Mouse (Mus musculus) MEL (cell line): Measurements from ENCODE around the gene Trim26. TPM values are rescaled to one million over a fixed set of nuclear protein-coding genes. Genes with fewer than 3 reads are reported as not detected.

Source experiments
- DNase-seq: peaks from one replicate; pipeline ENCODE4 v3.0.0; 2011; ENCODE audit warnings: low read depth, low spot score
- H3K27ac ChIP-seq: 2 replicates; pipeline ENCODE4 v1.5.1; 2012; ENCODE audit warnings: low read depth, mild to moderate bottlenecking, control low read depth, low read length, moderate library complexity; ENCODE audit not compliant: control insufficient read depth
- H3K27me3 ChIP-seq, 2 experiments: fragments of 150-350 bp in 1 of 2; sonication (generic) in 1 of 2; 2 replicates each; pipeline ENCODE4 v1.6.1; 2012; ENCODE audit warnings: low read length in 2 of 2, mild to moderate bottlenecking in 2 of 2, improper control_type of control experiment in 1 of 2, moderate library complexity in 1 of 2; ENCODE audit not compliant: insufficient read depth in 2 of 2, control insufficient read depth in 1 of 2
- H3K36me3 ChIP-seq, 2 experiments: 2 replicates each; pipeline ENCODE4 v1.6.1; 2012 to 2014; ENCODE audit warnings: low read length in 2 of 2, improper control_type of control experiment in 1 of 2, inconsistent platforms in 1 of 2, mild to moderate bottlenecking in 1 of 2; ENCODE audit not compliant: insufficient read depth in 2 of 2, control insufficient read depth in 1 of 2
- H3K4me1 ChIP-seq, 2 experiments: fragments of 150-350 bp in 1 of 2; sonication (generic) in 1 of 2; 2 replicates each; pipeline ENCODE4 v1.6.1; 2012; ENCODE audit warnings: low read length in 2 of 2, improper control_type of control experiment in 1 of 2, mild to moderate bottlenecking in 1 of 2; ENCODE audit not compliant: insufficient read depth in 2 of 2, control insufficient read depth in 1 of 2
- H3K4me3 ChIP-seq, 2 experiments: fragments of 150-350 bp in 1 of 2; sonication (generic) in 1 of 2; 2 replicates each; pipeline ENCODE4 v1.5.1; 2012; ENCODE audit warnings: low read depth in 2 of 2, low read length in 2 of 2, mild to moderate bottlenecking in 2 of 2, moderate library complexity in 2 of 2, control low read depth in 1 of 2, improper control_type of control experiment in 1 of 2; ENCODE audit not compliant: control insufficient read depth in 1 of 2, insufficient read depth in 1 of 2
- H3K79me2 ChIP-seq: 2 replicates; pipeline ENCODE4 v1.6.1; 2012; ENCODE audit warnings: mild to moderate bottlenecking, low read length, moderate library complexity; ENCODE audit not compliant: control insufficient read depth, poor library complexity, insufficient read depth
- H3K9ac ChIP-seq: 2 replicates; pipeline ENCODE4 v1.6.1; 2012; ENCODE audit warnings: low read depth, mild to moderate bottlenecking, control low read depth, low read length, moderate library complexity; ENCODE audit not compliant: control insufficient read depth, poor library complexity, severe bottlenecking
- H3K9me3 ChIP-seq: fragments of 150-350 bp; sonication (generic); replicated peaks from 2 replicates; pipeline ENCODE4 v1.6.1; 2012; ENCODE audit warnings: mild to moderate bottlenecking, low read length, improper control_type of control experiment, moderate library complexity; ENCODE audit not compliant: insufficient read depth
- BHLHE40 ChIP-seq: IDR thresholded peaks from 2 replicates; pipeline ENCODE4 v1.6.1; 2012; ENCODE audit warnings: low read depth, mild to moderate bottlenecking, inconsistent platforms, low read length, improper control_type of control experiment, borderline replicate concordance
- CHD2 ChIP-seq: IDR thresholded peaks from 2 replicates; pipeline ENCODE4 v1.6.1; 2011; ENCODE audit warnings: low read length, improper control_type of control experiment
- CTCF ChIP-seq, 3 experiments: IDR thresholded peaks in 2 of 3; conservative IDR thresholded peaks in 1 of 3; 2 replicates each; pipeline ENCODE4 v1.5.1; 2011 to 2012; ENCODE audit warnings: low read length in 3 of 3, low read depth in 2 of 3, mild to moderate bottlenecking in 2 of 3, improper control_type of control experiment in 1 of 3, inconsistent platforms in 1 of 3, mixed read lengths in 1 of 3, moderate library complexity in 1 of 3; ENCODE audit not compliant: control insufficient read depth in 1 of 3, insufficient read depth in 1 of 3, poor library complexity in 1 of 3, severe bottlenecking in 1 of 3
- E2F4 ChIP-seq: IDR thresholded peaks from 2 replicates; pipeline ENCODE4 v1.6.1; 2011; ENCODE audit warnings: low read depth, low read length, improper control_type of control experiment, borderline replicate concordance
- EP300 ChIP-seq, 2 experiments: IDR thresholded peaks; 2 replicates each; pipeline ENCODE4 v1.6.1; 2011; ENCODE audit warnings: improper control_type of control experiment in 2 of 2, low read length in 2 of 2, low read depth in 1 of 2, mild to moderate bottlenecking in 1 of 2
- ETS1 ChIP-seq: IDR thresholded peaks from 2 replicates; pipeline ENCODE4 v1.6.1; 2012; ENCODE audit warnings: low read depth, mild to moderate bottlenecking, inconsistent platforms, low read length, improper control_type of control experiment, moderate library complexity
- GATA1 ChIP-seq: IDR thresholded peaks from 2 replicates; pipeline ENCODE4 v1.6.1; 2011; ENCODE audit warnings: low read depth, low read length, improper control_type of control experiment
- JUND ChIP-seq: IDR thresholded peaks from 2 replicates; pipeline ENCODE4 v1.6.1; 2011; ENCODE audit warnings: low read depth, mild to moderate bottlenecking, improper control_type of control experiment, low read length
- MAFK ChIP-seq: IDR thresholded peaks from 2 replicates; pipeline ENCODE4 v1.6.1; 2011; ENCODE audit warnings: low read depth, mild to moderate bottlenecking, low read length, improper control_type of control experiment, borderline replicate concordance
- MAX ChIP-seq: IDR thresholded peaks from 2 replicates; pipeline ENCODE4 v1.6.1; 2011; ENCODE audit warnings: low read length, improper control_type of control experiment
- MAZ ChIP-seq: IDR thresholded peaks from 2 replicates; pipeline ENCODE4 v1.6.1; 2012; ENCODE audit warnings: low read depth, mild to moderate bottlenecking, inconsistent platforms, low read length, improper control_type of control experiment
- MEF2A ChIP-seq: IDR thresholded peaks from 2 replicates; pipeline ENCODE4 v1.6.1; 2014; ENCODE audit warnings: low read depth, mild to moderate bottlenecking, inconsistent platforms, low read length, improper control_type of control experiment; ENCODE audit not compliant: poor library complexity, insufficient replicate concordance, severe bottlenecking; ENCODE audit errors: extremely low read depth
- MYB ChIP-seq: IDR thresholded peaks from 2 replicates; pipeline ENCODE4 v1.6.1; 2011; ENCODE audit warnings: mild to moderate bottlenecking, low read depth, low read length, improper control_type of control experiment
- NELFE ChIP-seq: IDR thresholded peaks from 2 replicates; pipeline ENCODE4 v1.6.1; 2011; ENCODE audit warnings: low read depth, low read length, improper control_type of control experiment
- POLR2A ChIP-seq, 2 experiments: IDR thresholded peaks; 2 replicates each; pipeline ENCODE4 v1.6.1; 2011 to 2012; ENCODE audit warnings: low read length in 2 of 2, mild to moderate bottlenecking in 2 of 2, control low read depth in 1 of 2, improper control_type of control experiment in 1 of 2, low read depth in 1 of 2, moderate library complexity in 1 of 2; ENCODE audit not compliant: control insufficient read depth in 1 of 2, insufficient read depth in 1 of 2, poor library complexity in 1 of 2
- POLR2AphosphoS2 ChIP-seq: IDR thresholded peaks from 2 replicates; pipeline ENCODE4 v1.6.1; 2011; ENCODE audit warnings: low read length, improper control_type of control experiment
- POLR2AphosphoS5 ChIP-seq: IDR thresholded peaks from 2 replicates; pipeline ENCODE4 v1.6.1; 2012; ENCODE audit warnings: low read depth, borderline replicate concordance, mild to moderate bottlenecking, inconsistent platforms, low read length, moderate library complexity, mixed read lengths
- RCOR1 ChIP-seq: IDR thresholded peaks from 2 replicates; pipeline ENCODE4 v1.6.1; 2012; ENCODE audit warnings: low read depth, mild to moderate bottlenecking, inconsistent platforms, low read length, improper control_type of control experiment
- SIN3A ChIP-seq: IDR thresholded peaks from 2 replicates; pipeline ENCODE4 v1.6.1; 2012; ENCODE audit warnings: low read length, improper control_type of control experiment, inconsistent platforms
- TCF12 ChIP-seq: IDR thresholded peaks from 2 replicates; pipeline ENCODE4 v1.6.1; 2014; ENCODE audit warnings: low read depth, mild to moderate bottlenecking, inconsistent platforms, low read length, improper control_type of control experiment, moderate library complexity
- UBTF ChIP-seq: IDR thresholded peaks from 2 replicates; pipeline ENCODE4 v1.6.1; 2012; ENCODE audit warnings: low read depth, mild to moderate bottlenecking, inconsistent platforms, low read length, improper control_type of control experiment, moderate library complexity, borderline replicate concordance; ENCODE audit not compliant: insufficient read depth
- USF2 ChIP-seq, 2 experiments: IDR thresholded peaks; 2 replicates each; pipeline ENCODE4 v1.6.1; 2011 to 2012; ENCODE audit warnings: improper control_type of control experiment in 2 of 2, low read length in 2 of 2, borderline replicate concordance in 1 of 2, inconsistent platforms in 1 of 2, low read depth in 1 of 2, mild to moderate bottlenecking in 1 of 2; ENCODE audit not compliant: insufficient read depth in 1 of 2
- ZKSCAN1 ChIP-seq: IDR thresholded peaks from 2 replicates; pipeline ENCODE4 v1.6.1; 2012; ENCODE audit warnings: low read depth, mild to moderate bottlenecking, inconsistent platforms, low read length, improper control_type of control experiment, moderate library complexity
- ZMIZ1 ChIP-seq: IDR thresholded peaks from 2 replicates; pipeline ENCODE4 v1.6.1; 2012; ENCODE audit warnings: low read depth, mild to moderate bottlenecking, inconsistent platforms, low read length, improper control_type of control experiment, moderate library complexity
- polyA plus RNA-seq, 2 experiments: library from polyadenylated mRNA; stranded (reverse) in 1 of 2; unstranded in 1 of 2; fragments of >175 nt in 1 of 2; fragments of >200 nt in 1 of 2; gene quantifications; 2 replicates each; pipeline versions ENCODE4 v1.2.1 to v1.2.4; 2012; ENCODE audit warnings: low replicate concordance in 2 of 2, low read depth in 1 of 2; ENCODE audit not compliant: insufficient read length in 2 of 2, insufficient read depth in 1 of 2, missing spikeins in 1 of 2
- total RNA-seq: library from RNA; depleted of rRNA; stranded (reverse); fragments of 300-350 nt; gene quantifications from 2 replicates; pipeline ENCODE4 v1.2.3, GENCODE M21; 2012

The Trim26 gene
- total and polyA plus RNA-seq, 3 experiments = 5.6 to 12.4 TPM; not detected in 1

DNA sequence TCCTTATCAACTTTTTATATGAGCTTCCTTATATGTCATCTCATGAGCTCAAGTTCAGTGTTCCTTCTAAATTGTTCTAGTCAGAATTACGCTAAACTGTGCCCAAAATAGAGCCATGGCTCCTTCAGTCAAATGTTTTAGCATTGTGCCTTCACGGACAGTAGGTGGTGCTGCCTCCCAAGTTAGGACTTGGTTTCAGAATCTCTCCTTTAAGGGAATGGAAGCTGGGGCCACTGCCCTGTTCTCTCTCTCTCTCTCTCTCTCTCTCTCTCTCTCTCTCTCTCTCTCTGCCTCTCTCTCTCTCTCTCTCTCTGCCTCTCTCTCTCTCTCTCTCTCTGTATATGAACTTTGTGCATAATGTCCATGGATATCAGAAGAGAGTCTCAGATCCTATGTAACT lies 55.4 kb downstream of the Trim26 start (continued):
- no peak for TF ChIP-seq POLR2AphosphoS5
- no peak for TF ChIP-seq MAX
- TF ChIP-seq NELFE = no peak
- no peak for TF ChIP-seq USF2 (IDR thresholded peaks at IDR 0.05; ENCODE audit: borderline replicate concordance in 1 of 2, insufficient read depth in 1 of 2, low read depth in 1 of 2, low read length in 2 of 2)
- no peak for TF ChIP-seq CHD2
- TF ChIP-seq ZMIZ1 = no peak
- TF ChIP-seq MAZ = no peak
- TF ChIP-seq JUND = peak; percentile 86
- TF ChIP-seq TCF12 = no peak
- TF ChIP-seq CTCF (IDR thresholded peaks at IDR 0.05 in 2 of 3, conservative IDR thresholded peaks at IDR 0.05 in 1 of 3; ENCODE audit: control insufficient read depth in 1 of 3, insufficient read depth in 1 of 3, low read depth in 2 of 3, low read length in 3 of 3, poor library complexity in 1 of 3, severe bottlenecking in 1 of 3) = peak; percentile 61 to 81 (median 64)
- TF ChIP-seq POLR2A (IDR thresholded peaks at IDR 0.05; ENCODE audit: control insufficient read depth in 1 of 2, insufficient read depth in 1 of 2, low read depth in 1 of 2, low read length in 2 of 2, poor library complexity in 1 of 2) = no peak
- no peak for TF ChIP-seq SIN3A

DNA sequence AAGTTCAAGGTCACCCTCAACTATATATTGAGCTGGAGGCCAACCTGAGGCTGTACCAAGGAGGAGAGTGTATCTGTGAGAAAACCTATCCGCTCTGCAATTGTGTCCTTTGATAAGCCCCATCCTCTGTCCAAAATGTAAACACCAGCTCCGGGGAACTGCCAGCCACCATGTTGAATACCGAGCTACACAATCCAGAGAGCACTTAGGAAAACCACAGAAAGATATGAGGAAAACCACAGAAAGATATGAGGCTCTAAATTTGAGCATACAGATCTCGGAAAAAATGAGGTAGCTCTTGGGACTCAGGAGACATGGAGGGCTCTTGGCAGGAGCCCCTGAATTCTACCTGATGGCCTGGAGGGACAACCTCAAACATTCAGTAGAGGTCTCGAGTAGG lies 56.5 kb downstream of the Trim26 start:
- H3K27ac ChIP-seq = no peak overlapping the region
- H3K4me1 ChIP-seq = peaks cover 0 to 12% of the 10 kb centered on the region in 2 experiments; a peak in 2 of 4 replicates
- no peak overlapping the region for H3K9ac ChIP-seq
- H3K4me3 ChIP-seq = no peak overlapping the region
- peaks cover 0 to 14% of the 10 kb centered on the region in 2 experiments; a peak in 2 of 4 replicates for H3K36me3 ChIP-seq
- H3K79me2 ChIP-seq = no peaks in the 10 kb centered on the region
- H3K27me3 ChIP-seq = peaks cover 0 to 1% of the 10 kb centered on the region in 2 experiments; a peak in 3 of 4 replicates
- TF ChIP-seq EP300 (IDR thresholded peaks at IDR 0.05; ENCODE audit: low read depth in 1 of 2, low read length in 2 of 2) = peak in 1 of 2 experiments; percentile 61; a peak in 2 of 4 replicates
- no peak for TF ChIP-seq MYB
- peak; percentile 58 for TF ChIP-seq ETS1
- TF ChIP-seq ZKSCAN1 = no peak
- no peak for TF ChIP-seq BHLHE40
- TF ChIP-seq GATA1 = peak; percentile 68
- peak; percentile 65; the same call in 1 of the 2 replicates for TF ChIP-seq MAFK
- TF ChIP-seq CTCF (IDR thresholded peaks at IDR 0.05 in 2 of 3, conservative IDR thresholded peaks at IDR 0.05 in 1 of 3; ENCODE audit: control insufficient read depth in 1 of 3, insufficient read depth in 1 of 3, low read depth in 2 of 3, low read length in 3 of 3, poor library complexity in 1 of 3, severe bottlenecking in 1 of 3) = no peak
- peak; percentile 92 for TF ChIP-seq RCOR1
- TF ChIP-seq MEF2A = peak; percentile 59; the same call in 1 of the 2 replicates
- no peak for TF ChIP-seq POLR2AphosphoS2
- no peak for TF ChIP-seq UBTF
- TF ChIP-seq E2F4 = no peak
- peak; percentile 32; the same call in 1 of the 2 replicates for TF ChIP-seq SIN3A
- DNase-seq = peak; percentile 44
- H3K9me3 ChIP-seq = no peaks in the 10 kb centered on the region
